Mouse (Mus musculus) midbrain, embryonic 14.5 days (tissue): ENCODE data around the gene Prune1. TPM values are rescaled to one million over a fixed set of nuclear protein-coding genes. Genes with fewer than 3 reads are reported as not detected.

ENCODE experiments used
- ATAC-seq: fragments of 200-750 bp; cut with Nextera tagmentation; 2 replicates; pipeline ENCODE4 v1.8.0; 2017; ENCODE audit warnings: moderate number of reproducible peaks, moderate library complexity; ENCODE audit not compliant: low FRiP score, low TSS enrichment
- DNase-seq: peaks from one replicate; pipeline ENCODE4 v3.0.0-alpha.2; 2015
- H3K27ac ChIP-seq: fragments of 300-500 bp; sonication (generic); replicated peaks from 2 replicates; pipeline ENCODE4 v1.5.1; 2014; ENCODE audit warnings: mild to moderate bottlenecking, low read depth, low read length, moderate library complexity
- H3K27me3 ChIP-seq: fragments of 300-500 bp; sonication (generic); 2 replicates; pipeline ENCODE4 v1.6.1; 2014; ENCODE audit warnings: low read length, control low read depth, mixed read lengths; ENCODE audit not compliant: control insufficient read depth, insufficient read depth
- H3K36me3 ChIP-seq: fragments of 300-500 bp; sonication (generic); 2 replicates; pipeline ENCODE4 v1.6.1; 2014; ENCODE audit warnings: low read length, control low read depth; ENCODE audit not compliant: control insufficient read depth, insufficient read depth
- H3K4me1 ChIP-seq: fragments of 300-500 bp; sonication (generic); 2 replicates; pipeline ENCODE4 v1.6.1; 2014; ENCODE audit warnings: mild to moderate bottlenecking, antibody characterized with exemption, low read length, control low read depth; ENCODE audit not compliant: control insufficient read depth, insufficient read depth
- H3K4me2 ChIP-seq: fragments of 300-500 bp; sonication (generic); 2 replicates; pipeline ENCODE4 v1.6.1; 2014; ENCODE audit warnings: mild to moderate bottlenecking, low read length, moderate library complexity
- H3K4me3 ChIP-seq: fragments of 300-500 bp; sonication (generic); replicated peaks from 2 replicates; pipeline ENCODE4 v1.5.1; 2014; ENCODE audit warnings: low read depth, low read length
- H3K9ac ChIP-seq: fragments of 300-500 bp; sonication (generic); replicated peaks from 2 replicates; pipeline ENCODE4 v1.6.1; 2014; ENCODE audit warnings: mild to moderate bottlenecking, low read length, moderate library complexity
- H3K9me3 ChIP-seq: fragments of 300-500 bp; sonication (generic); 2 replicates; pipeline ENCODE4 v1.6.1; 2016; ENCODE audit warnings: low read length, control low read depth, mixed read lengths; ENCODE audit not compliant: control insufficient read depth
- WGBS: fragments of 180-500 bp; shearing (Covaris S2); extraction: QIAGEN DNeasy Blood & Tissue Kit; methylation state at CpG from one replicate; pipeline ENCODE4 v1.1.7; 2014; 5-methylcytosine and 5-hydroxymethylcytosine counted together
- polyA plus RNA-seq: library from polyadenylated mRNA; unstranded; fragments of >200 nt; fragmentation: Nextera tagmentation; extraction: Ambion mirVana; gene quantifications from 2 replicates; pipeline ENCODE4 v1.2.1, GENCODE M21; 2014

Gene Prune1
- polyA plus RNA-seq, 1 experiment from 2014 or later = 59.4 TPM

- Histone ChIP-seq H3K4me2 (no peak overlapping the region), H3K9ac (no peak overlapping the region), H3K27me3 (no peaks in the 10 kb centered on the region), H3K4me1 (peaks cover 23% of the 10 kb centered on the region), H3K9me3 (no peaks in the 10 kb centered on the region), H3K4me3 (no peak overlapping the region), H3K36me3 (peaks cover 32% of the 10 kb centered on the region), H3K27ac (no peak overlapping the region)
- ATAC-seq (no peak), DNase-seq (no peak)
- WGBS = 68% methylated on average over 5 of the region's 5 CpGs
Observed at GRCm38 (mm10) chr3:95286011-95286410, 4.1 kb upstream of the Prune1 start.

DNA sequence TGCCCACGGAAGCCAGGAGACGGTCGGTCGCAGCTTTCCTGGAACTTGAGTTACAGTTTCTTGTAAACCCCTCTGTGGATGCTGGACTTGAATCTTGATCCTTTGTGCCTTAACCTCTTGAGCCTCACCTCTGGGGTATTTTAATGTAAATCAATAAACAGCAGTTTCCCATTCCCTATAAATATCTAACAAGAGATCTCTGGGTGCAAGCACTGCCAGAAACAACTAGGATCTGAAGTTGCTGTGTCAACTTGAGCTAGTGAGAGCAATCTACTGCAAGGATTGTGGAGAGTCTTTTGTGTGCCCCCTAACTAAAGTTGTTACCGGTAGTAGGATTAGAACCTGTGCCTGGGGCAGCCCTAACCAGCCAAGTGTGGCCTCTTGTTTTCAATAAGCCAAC is 3.5 kb upstream of the Prune1 start:
- peaks cover 26% of the 10 kb centered on the region for H3K36me3 ChIP-seq
- peaks cover 28% of the 10 kb centered on the region for H3K4me1 ChIP-seq
- H3K4me3 ChIP-seq = no peak overlapping the region
- no peaks in the 10 kb centered on the region for H3K27me3 ChIP-seq
- H3K9ac ChIP-seq = no peak overlapping the region
- H3K9me3 ChIP-seq = no peaks in the 10 kb centered on the region
- WGBS = 92% methylated on average over 5 of the region's 5 CpGs
- no peak overlapping the region for H3K4me2 ChIP-seq
- no peak overlapping the region for H3K27ac ChIP-seq
- DNase-seq (no peak), ATAC-seq (no peak)

- WGBS = 85% methylated on average over 12 of the region's 12 CpGs
- H3K4me2 ChIP-seq = peak overlapping the region; percentile 90
- no peak for DNase-seq
- H3K27me3 ChIP-seq = no peaks in the 10 kb centered on the region
- no peak overlapping the region for H3K27ac ChIP-seq
- H3K9ac ChIP-seq = peak overlapping the region; percentile 76; the same call in 1 of the 2 replicates
- peak overlapping the region; percentile 68; the same call in 1 of the 2 replicates for H3K4me3 ChIP-seq
- peaks cover 28% of the 10 kb centered on the region for H3K4me1 ChIP-seq
- ATAC-seq = no peak
- peaks cover 19% of the 10 kb centered on the region for H3K36me3 ChIP-seq
- no peaks in the 10 kb centered on the region for H3K9me3 ChIP-seq
Observed at GRCm38 (mm10) chr3:95284501-95285281, 2.8 kb upstream of the Prune1 start.

- 11% methylated on average over 1 of the region's 1 CpGs for whole genome bisulfite sequencing
- Histone ChIP-seq H3K4me1 (peaks cover 28% of the 10 kb centered on the region), H3K27me3 (no peaks in the 10 kb centered on the region), H3K36me3 (peaks cover 15% of the 10 kb centered on the region), H3K9me3 (no peaks in the 10 kb centered on the region), H3K4me3 (peak overlapping the region; percentile 68), H3K9ac (peak overlapping the region; percentile 76), H3K27ac (0 out of 2 replicates have a peak overlapping the region, but pooled peaks have one; percentile 94), H3K4me2 (peak overlapping the region; percentile 90)
- peak; percentile 9 for DNase-seq
- no peak for ATAC-seq
Observed at GRCm38 (mm10) chr3:95284062-95284461, 2.2 kb upstream of the Prune1 start.

- DNase-seq (no peak), ATAC-seq (no peak)
- peak overlapping the region; percentile 76 for H3K9ac ChIP-seq
- no peaks in the 10 kb centered on the region for H3K27me3 ChIP-seq
- peaks cover 28% of the 10 kb centered on the region for H3K4me1 ChIP-seq
- H3K36me3 ChIP-seq = peaks cover 13% of the 10 kb centered on the region
- no peaks in the 10 kb centered on the region for H3K9me3 ChIP-seq
- peak overlapping the region; percentile 90 for H3K4me2 ChIP-seq
- 2% methylated on average over 7 of the region's 7 CpGs for WGBS
- H3K4me3 ChIP-seq = peak overlapping the region; percentile 68
- peak overlapping the region; percentile 94 for H3K27ac ChIP-seq
Observed at GRCm38 (mm10) chr3:95283589-95283941, 1.7 kb upstream of the Prune1 start.

DNA sequence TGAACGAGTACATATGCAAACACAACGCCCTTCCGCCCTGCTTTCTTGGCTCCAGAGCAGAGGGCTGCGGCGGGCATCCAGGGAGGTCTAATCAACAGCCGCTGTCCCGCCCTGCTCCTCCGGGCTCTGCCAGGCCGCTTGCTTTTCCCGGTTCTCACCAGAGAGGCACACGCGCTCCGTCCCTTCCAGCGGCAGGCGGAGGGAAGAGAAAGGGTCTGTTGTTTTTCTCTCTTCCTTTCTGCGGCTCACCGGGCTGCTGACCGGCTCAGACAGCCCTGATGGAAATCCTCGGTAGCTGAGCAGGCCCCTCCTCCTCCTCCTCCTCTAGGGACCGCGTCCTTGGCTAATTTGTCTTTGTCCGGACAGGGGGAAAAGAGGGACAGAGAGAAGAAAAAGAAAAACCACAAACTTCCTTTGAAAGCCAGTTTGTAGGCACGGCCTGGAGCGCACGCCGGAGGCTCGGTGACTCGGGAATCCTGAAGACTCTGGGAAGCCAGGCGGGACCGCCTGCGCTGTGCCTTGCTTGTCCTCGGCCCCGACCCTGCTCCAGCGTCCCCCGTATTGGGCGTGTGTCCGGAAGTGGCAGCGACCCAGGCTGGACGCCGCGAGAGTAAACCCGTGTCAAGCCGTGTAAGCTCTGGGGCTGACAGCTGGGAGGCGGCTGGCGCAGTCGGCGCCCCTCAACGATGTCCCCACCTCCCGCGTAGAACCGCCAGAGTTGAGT is 1.2 kb upstream of the Prune1 start:
- Histone ChIP-seq H3K9me3 (no peaks in the 10 kb centered on the region), H3K4me1 (peaks cover 28% of the 10 kb centered on the region), H3K4me2 (peak overlapping the region; percentile 90), H3K36me3 (peaks cover 7% of the 10 kb centered on the region), H3K27ac (peak overlapping the region; percentile 94), H3K27me3 (no peaks in the 10 kb centered on the region), H3K4me3 (peak overlapping the region; percentile 68), H3K9ac (peak overlapping the region; percentile 76)
- ATAC-seq (peak; percentile 72), DNase-seq (peak; percentile 87)
- under 1% methylated on average over 50 of the region's 51 CpGs for WGBS

DNA sequence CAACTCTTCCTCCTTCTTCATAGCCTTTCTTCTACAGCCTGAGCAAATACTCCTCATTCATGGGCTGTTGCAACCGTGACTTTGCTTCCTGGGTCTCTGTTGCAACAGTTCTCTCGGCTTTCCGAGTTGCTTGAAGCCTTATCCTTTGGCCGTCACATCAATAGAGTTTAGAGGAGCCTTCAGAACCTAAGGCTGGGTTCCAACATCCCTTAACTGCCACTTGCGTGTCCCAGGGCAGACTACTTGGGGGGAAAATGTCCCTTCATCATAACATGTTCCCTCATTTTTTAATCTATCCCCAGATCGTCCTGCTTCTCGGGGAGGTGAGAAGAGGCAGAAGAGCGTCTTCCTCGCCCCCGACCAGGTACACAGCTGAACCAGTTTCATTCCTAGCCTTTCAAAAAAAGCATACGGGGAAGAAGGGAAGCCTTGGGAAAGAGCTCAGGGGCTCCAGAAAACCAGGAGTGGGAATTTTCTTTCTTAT is 547 bp upstream of the Prune1 start:
- DNase-seq (peak; percentile 52), ATAC-seq (no peak)
- under 1% methylated on average over 11 of the region's 11 CpGs for WGBS

DNA sequence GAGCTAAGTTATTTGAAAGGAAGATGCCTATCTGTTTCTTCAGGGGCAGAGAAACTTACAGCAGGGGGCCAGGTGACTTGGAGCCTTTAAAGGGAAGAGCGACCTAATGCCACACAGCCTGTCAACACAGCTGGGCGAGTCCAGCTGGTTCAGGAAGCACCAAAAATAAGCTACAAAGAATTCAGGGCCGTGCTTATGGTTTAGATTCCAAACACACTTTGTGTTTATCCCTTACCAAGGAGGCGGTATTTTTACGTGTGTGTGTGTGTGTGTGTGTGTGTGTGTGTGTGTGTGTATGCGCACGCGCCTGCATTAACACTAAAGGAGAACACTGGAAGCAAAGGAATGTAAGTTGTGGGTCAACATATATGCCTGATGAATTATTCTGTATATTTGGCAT is 1.1 kb downstream of the Prune1 start:
- H3K9me3 ChIP-seq = no peaks in the 10 kb centered on the region
- WGBS = 30% methylated on average over 8 of the region's 8 CpGs
- H3K4me1 ChIP-seq = peaks cover 28% of the 10 kb centered on the region
- peak overlapping the region; percentile 76 for H3K9ac ChIP-seq
- H3K4me2 ChIP-seq = peak overlapping the region; percentile 90
- no peaks in the 10 kb centered on the region for H3K27me3 ChIP-seq
- no peaks in the 10 kb centered on the region for H3K36me3 ChIP-seq
- DNase-seq (peak; percentile 61), ATAC-seq (no peak)
- peak overlapping the region; percentile 94 for H3K27ac ChIP-seq
- peak overlapping the region; percentile 68 for H3K4me3 ChIP-seq

More for the DNA sequence above, 547 bp upstream of the Prune1 start:
- peak overlapping the region; percentile 90 for H3K4me2 ChIP-seq
- H3K4me3 ChIP-seq = peak overlapping the region; percentile 68
- H3K9me3 ChIP-seq = no peaks in the 10 kb centered on the region
- H3K4me1 ChIP-seq = peaks cover 28% of the 10 kb centered on the region
- no peaks in the 10 kb centered on the region for H3K27me3 ChIP-seq
- H3K27ac ChIP-seq = peak overlapping the region; percentile 94
- H3K9ac ChIP-seq = peak overlapping the region; percentile 76
- H3K36me3 ChIP-seq = peaks cover 1% of the 10 kb centered on the region; the same call in 1 of the 2 replicates
